Mouse (Mus musculus) ES-E14 (cell line): ENCODE measurements around the gene D7Ertd443e.

Experiments used
- CHD2 ChIP-seq: IDR thresholded peaks from 2 replicates; pipeline ENCODE4 v1.6.1; 2014; ENCODE audit warnings: mild to moderate bottlenecking, low read depth, low read length, inconsistent platforms
- HCFC1 ChIP-seq: IDR thresholded peaks from 2 replicates; pipeline ENCODE4 v1.6.1; 2012; ENCODE audit warnings: low read length, inconsistent platforms, borderline replicate concordance; ENCODE audit not compliant: insufficient read depth

GRCm38 (mm10) chr7:134335951-134336350 is 49.5 kb downstream of the D7Ertd443e start:
- TF ChIP-seq HCFC1 (no peak), CHD2 (no peak)
